Mouse (Mus musculus) Patski (cell line): Measurements from ENCODE around the gene H2afy. TPM values are rescaled to one million over a fixed set of nuclear protein-coding genes. Genes with fewer than 3 reads are reported as not detected.
A peak's percentile ranks its signal among the peaks of the same experiment; 100 is the strongest.

Experiments used
- ATAC-seq: fragments of 100-300 bp; one replicate; pipeline ENCODE4 v1.8.0; 2021
- CTCF ChIA-PET: fragments of 350-600 bp; sonication (Branson Sonifier 250); formaldehyde crosslinking; loops from one replicate; lab custom pipeline; 2022; ENCODE audit warnings: inconsistent platforms; lab: Charles Lee
- POLR2A ChIA-PET: fragments of 350-600 bp; sonication (Branson Sonifier 250); formaldehyde crosslinking; loops from one replicate; lab custom pipeline; 2022; ENCODE audit warnings: antibody characterized with exemption, inconsistent platforms; lab: Charles Lee
- DNase-seq: peaks from one replicate; pipeline ENCODE4 v3.0.0-alpha.2; 2011; ENCODE audit warnings: low read depth, low spot score
- H3K27me3 ChIP-seq: fragments of 371-371 bp; one replicate; pipeline ENCODE4 v1.5.1; 2021
- CTCF ChIP-seq: fragments of 100-300 bp; IDR thresholded peaks from one replicate; pipeline ENCODE4 v1.5.1; 2021
- in situ Hi-C: fragments of 300-500 bp; cut with MboI; formaldehyde crosslinking; loops from 3 replicates; pipeline ENCODE4 v1.11.1; 2018; ENCODE audit warnings: low pct_unique_long_range_greater_than_20kb, mixed read lengths
- polyA plus RNA-seq: library from polyadenylated mRNA; unstranded; gene quantifications from one replicate; pipeline ENCODE4 v1.2.3, GENCODE M21; 2021

H2afy gene
- polyA plus RNA-seq, 1 experiment from 2014 or later: 185 TPM

DNA sequence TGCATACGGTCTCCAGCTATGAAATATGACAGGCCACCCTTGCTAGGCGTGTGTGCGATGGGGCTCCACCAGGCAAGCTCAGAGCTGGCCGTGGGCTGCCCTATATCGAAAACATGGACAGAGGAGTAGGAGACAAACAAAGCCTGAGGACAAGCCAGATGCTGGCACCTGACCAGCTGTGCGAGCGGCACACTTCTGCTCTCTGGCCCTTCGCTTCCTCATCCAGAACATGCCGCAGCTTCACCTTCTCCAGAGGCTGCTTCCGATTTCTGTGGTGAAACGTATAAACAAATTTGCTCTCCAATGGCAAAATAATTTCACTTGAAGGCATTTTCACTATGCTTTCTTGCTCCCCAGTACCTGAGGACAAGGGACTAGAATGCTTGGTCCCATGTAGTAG, 29.4 kb upstream of the H2afy start:
- no peak for TF ChIP-seq CTCF
- H3K27me3 ChIP-seq: peaks cover 10% of the 10 kb centered on the region
- ChIA-PET CTCF (no interaction called here), POLR2A (no interaction called here)
- DNase-seq: no peak
- in situ Hi-C loops: no loop called here
- ATAC-seq: no peak

DNA sequence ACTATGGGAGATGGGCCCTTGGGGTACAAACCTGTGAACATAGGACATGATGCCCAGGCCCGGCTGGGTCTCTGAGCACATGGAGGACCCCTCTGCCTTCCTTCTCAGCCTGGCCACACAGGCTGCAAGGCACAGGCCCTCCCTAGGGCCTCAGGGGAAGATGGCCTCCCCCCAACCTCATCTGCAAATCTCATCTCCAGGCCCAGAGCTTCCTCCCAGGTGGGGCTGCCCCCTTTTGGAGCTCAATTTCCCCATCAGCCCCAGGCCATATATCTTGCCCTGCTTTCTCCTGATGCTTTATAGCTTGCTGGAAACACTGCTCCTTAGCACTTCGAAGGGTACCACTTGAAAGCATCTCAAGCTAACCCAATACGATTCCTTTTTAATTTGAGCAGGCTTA, 28.2 kb upstream of the H2afy start:
- in situ Hi-C loops: no loop called here
- CTCF ChIA-PET: no interaction called here
- H3K27me3 ChIP-seq: peaks cover 17% of the 10 kb centered on the region
- ATAC-seq: no peak
- POLR2A ChIA-PET: no interaction called here
- TF ChIP-seq CTCF: no peak
- DNase-seq: no peak

GRCm38 (mm10) chr13:56163751-56164150, 27.6 kb upstream of the H2afy start:
- in situ Hi-C loops: no loop called here
- peaks cover 17% of the 10 kb centered on the region for H3K27me3 ChIP-seq
- ATAC-seq (no peak), DNase-seq (no peak)
- TF ChIP-seq CTCF: no peak
- ChIA-PET CTCF (no interaction called here), POLR2A (no interaction called here)

DNA sequence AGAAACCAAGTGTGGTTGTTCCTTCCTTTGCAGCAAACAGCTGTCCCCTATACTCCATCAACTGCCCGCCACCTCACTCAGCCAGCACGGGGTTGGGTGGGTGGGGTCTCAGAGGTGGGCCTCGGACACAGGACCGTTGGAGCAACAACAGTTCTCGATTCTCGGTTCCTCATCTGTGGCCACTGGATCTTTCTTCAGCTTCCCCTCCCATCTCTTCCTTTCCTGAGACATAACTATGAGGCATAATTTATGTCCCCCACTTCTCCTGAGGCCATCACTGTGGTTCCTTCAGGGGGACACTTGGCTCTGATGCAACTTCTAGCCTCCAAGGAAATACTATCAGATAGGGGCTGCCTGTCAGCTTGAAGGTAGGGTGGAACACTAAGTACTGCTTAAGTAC, 26.7 kb upstream of the H2afy start:
- in situ Hi-C loops: no loop called here
- peaks cover 17% of the 10 kb centered on the region for H3K27me3 ChIP-seq
- ChIA-PET POLR2A (no interaction called here), CTCF (interaction anchor here (2.9 kb wide), 1 partner anchor 11 kb away, joined by 17 read pairs; no protein-coding TSS in a partner anchor)
- ATAC-seq (no peak), DNase-seq (no peak)
- no peak for TF ChIP-seq CTCF

- no peak for TF ChIP-seq CTCF
- in situ Hi-C loops: no loop called here
- ChIA-PET POLR2A (no interaction called here), CTCF (no interaction called here)
- DNase-seq: no peak
- peaks cover 15% of the 10 kb centered on the region for H3K27me3 ChIP-seq
- ATAC-seq: no peak
These were observed 23.6 kb upstream of the H2afy start for GRCm38 (mm10) chr13:56159614-56160363.

DNA sequence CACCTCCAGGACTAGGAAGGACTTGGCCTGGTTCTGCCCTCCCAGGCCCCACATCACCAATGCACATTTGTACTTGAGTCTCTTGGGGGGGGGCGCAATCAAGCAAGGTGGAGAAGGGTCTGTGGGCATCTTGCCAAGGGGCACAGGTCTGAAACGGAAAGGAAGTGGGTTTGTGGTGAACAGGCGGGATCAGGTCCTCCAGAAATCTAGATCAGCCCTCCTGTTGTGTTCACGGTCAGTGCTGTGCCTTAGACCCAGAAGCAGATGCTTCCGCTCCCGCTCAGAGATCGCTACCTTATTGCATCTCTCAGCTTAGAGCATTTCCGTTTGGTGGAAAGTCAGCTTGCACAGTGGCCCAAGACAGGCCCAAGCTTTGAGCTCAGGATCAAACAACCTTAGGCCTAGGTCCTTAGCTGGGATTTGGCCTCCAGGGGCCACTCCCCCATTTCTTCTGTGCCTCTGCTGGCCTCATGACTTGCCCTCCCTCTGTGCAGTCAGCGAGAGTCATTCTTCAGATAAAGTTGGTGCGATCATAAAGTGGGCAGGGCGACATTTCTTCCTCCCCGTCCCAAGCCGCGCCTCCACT, 22.9 kb upstream of the H2afy start:
- peaks cover 15% of the 10 kb centered on the region for H3K27me3 ChIP-seq
- ATAC-seq: no peak
- CTCF ChIA-PET: no interaction called here
- no peak for TF ChIP-seq CTCF
- in situ Hi-C loops: no loop called here
- no peak for DNase-seq
- POLR2A ChIA-PET: no interaction called here

DNA sequence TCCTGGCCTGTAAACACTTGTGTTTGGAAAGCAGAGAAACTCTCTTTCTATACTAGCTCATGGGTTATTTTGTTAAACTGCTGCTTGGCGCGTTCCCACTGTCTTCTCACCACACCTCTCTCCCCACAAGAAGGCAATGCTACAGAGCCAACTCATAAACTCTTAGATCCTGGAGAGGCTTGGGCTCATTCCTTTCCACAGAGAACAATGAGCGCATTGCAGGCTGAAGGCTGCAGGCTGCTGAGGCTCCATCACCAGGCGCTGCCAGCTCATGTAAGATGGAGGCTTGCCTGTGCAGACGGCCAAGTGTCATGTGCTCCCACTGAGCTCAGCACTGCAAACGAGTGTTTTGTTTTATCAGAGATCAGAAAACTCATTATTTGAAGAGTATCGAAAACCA, 19.5 kb upstream of the H2afy start:
- POLR2A ChIA-PET: no interaction called here
- CTCF ChIA-PET: interaction anchor here (1.5 kb wide), 1 partner anchor 35 kb away, joined by 3 read pairs; no protein-coding TSS in a partner anchor
- ATAC-seq (no peak), DNase-seq (no peak)
- TF ChIP-seq CTCF: no peak
- peaks cover 14% of the 10 kb centered on the region for H3K27me3 ChIP-seq
- in situ Hi-C loops: no loop called here

GRCm38 (mm10) chr13:56155048-56155447, 18.9 kb upstream of the H2afy start:
- ChIA-PET POLR2A (no interaction called here), CTCF (interaction anchor here (1.5 kb wide), 1 partner anchor 35 kb away, joined by 3 read pairs; no protein-coding TSS in a partner anchor)
- ATAC-seq: no peak
- no peak for DNase-seq
- in situ Hi-C loops: no loop called here
- peaks cover 16% of the 10 kb centered on the region for H3K27me3 ChIP-seq
- no peak for TF ChIP-seq CTCF

DNA sequence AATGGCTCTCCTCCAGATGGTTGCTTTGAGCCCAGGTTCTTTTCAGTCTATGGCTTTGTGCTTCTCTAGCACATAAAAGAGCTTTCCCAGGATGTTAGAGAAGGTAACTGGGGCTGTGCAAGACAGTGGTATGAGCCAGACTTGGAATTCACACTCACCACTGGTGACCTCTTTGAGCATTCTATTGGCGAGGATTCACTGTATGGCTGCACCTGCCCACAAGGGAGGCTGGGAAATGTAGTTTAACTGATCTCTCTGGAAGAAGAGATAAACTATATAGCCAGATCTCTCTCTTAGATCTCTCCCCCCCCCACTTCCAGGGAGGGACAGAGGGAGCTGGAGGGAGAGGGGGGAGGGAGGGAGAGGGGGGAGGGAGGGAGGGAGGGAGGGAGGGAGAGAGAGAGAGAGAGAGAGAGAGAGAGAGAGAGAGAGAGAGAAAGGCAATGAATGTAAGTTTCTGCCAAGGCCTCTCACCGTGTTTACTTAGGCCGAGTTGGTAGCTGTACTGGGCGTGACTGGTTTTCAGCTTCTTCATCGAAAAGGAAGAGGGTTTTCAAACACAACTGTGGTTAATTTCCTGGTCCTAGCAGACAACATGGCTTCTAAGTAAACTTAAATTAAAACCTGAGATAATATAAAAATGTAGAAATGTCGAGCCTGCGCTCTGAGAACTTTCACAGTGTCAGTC, 16.8 kb upstream of the H2afy start:
- in situ Hi-C loops: no loop called here
- H3K27me3 ChIP-seq: peaks cover 21% of the 10 kb centered on the region
- ChIA-PET CTCF (interaction anchor here (0.8 to 1.1 kb wide), 3 partner anchors 15 to 38 kb away, joined by 3 to 8 read pairs (median 4); no protein-coding TSS in a partner anchor), POLR2A (no interaction called here)
- no peak for ATAC-seq
- no peak for DNase-seq
- TF ChIP-seq CTCF: no peak

DNA sequence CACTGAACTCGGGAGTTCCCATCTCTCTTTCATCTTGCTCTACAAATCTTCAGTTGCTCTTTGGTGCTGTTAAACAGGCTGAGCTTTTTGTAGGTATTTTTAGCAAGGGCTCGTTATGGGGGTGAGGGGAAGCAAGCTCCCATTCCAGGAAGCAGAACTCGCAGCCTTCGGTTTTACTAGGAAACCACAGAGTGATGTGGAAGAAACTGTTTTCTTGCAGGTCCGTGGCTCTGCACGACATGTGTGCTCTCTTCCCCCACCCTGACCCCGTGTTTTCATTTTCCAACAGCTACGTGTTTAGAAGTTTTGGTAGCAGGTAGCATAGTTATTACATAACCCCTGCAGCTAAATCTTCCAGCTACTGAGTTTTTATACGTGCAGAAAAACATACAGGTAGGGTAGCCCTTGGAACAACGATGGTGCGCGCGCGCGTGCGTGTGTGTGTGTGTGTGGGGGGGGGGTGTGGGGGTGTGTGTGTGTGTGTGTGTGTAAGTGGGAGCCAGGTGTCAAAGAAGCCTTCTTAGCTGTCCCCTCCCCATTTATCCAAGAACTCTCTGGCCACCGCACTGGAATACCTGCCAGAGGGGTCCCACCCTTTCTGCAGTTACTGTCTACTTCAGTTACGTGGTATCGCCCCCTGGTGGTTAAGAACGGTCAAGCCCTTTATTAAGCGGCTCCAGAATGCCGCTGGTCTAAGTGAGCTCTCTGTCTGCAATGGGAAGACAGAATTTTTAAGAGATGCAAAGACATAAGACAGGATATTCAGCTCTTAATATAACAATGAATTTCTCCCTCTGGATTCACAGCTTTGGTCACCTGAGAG, 15.5 kb upstream of the H2afy start:
- in situ Hi-C loops: no loop called here
- peak; percentile 79 for TF ChIP-seq CTCF

More for the DNA sequence above, 15.5 kb upstream of the H2afy start:
- DNase-seq (no peak), ATAC-seq (peak; percentile 80)
- ChIA-PET POLR2A (no interaction called here), CTCF (interaction anchor here (0.6 to 1.9 kb wide), 16 partner anchors 8 to 184 kb away, joined by 3 to 17 read pairs (median 4); no protein-coding TSS in a partner anchor)
- H3K27me3 ChIP-seq: peaks cover 21% of the 10 kb centered on the region
